Mouse (Mus musculus): ENCODE measurements around the gene Hfm1.

Hfm1 gene

DNA sequence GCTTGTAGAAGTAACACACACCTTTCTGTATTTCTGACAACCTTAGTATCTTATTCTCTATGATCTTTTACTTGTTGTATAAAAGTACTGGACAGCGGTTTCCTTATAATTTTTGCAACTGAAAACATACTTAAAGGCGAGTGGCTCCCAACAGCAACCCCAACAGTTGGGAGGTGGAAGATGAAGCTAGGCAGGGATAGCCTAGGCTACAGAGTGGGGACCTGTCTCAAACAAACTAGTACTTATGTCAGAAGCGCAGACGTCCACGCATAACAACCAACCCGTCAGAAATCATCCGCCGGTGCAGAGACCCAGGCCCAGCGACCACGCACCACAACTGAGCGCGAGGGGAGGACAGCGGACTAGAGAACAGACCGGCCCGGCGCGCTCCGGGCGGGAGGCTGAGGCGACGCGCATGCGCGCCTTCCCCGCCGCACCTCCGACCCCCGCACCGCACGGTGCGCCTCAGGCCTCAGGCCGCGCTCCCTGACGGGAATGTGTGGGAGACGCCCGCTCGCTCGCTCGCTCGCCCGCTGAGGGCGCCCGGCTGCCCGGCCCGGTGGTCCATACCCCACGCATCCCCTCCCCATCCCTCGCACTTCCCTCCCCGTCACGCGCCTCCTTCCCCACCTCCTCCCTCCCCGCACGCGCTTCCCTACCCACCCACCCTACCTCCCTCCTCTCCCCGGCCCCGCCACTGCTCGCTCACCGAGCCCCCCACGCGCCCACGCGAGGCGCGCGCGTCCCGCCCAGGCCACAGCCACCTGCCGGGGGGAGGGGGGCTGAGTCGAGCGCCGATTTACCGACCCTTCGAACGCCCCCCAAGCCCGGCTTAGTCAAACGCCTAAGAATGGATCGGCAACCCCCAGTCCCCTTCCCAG, at the start of gene Hfm1:
Hfm1 (minus strand) TSS at position 834 of the 881 bp plus-strand sequence.
- peak; percentile 87 to 89 for DNase-seq

GRCm38 (mm10) chr5:106973883-106974282, 47.8 kb upstream of the Hfm1 start:
- no peak for DNase-seq

DNA sequence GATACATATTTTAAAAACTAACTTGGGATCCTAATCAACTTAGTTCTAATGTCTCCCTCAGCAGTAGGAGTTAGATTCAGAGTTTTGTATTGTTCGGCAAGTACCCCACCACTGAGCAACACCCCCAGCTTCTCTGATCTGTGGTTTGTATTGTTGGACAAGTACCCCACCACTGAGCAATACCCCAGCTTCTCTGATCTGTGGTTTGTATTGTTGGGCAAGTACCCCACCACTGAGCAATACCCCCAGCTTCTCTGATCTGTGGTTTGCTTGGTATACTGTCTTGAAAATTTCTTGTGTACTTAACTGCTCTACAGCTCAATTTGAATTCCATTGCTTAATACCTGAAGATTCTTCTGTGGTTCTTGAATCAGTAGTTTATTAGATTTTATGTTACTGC, 41.5 kb upstream of the Hfm1 start:
- DNase-seq: no peak

- no peak for DNase-seq
Measured at GRCm38 (mm10) chr5:106966443-106966842, 40.3 kb upstream of the Hfm1 start.

GRCm38 (mm10) chr5:106964513-106965014, 38.4 kb upstream of the Hfm1 start:
- no peak for DNase-seq

DNA sequence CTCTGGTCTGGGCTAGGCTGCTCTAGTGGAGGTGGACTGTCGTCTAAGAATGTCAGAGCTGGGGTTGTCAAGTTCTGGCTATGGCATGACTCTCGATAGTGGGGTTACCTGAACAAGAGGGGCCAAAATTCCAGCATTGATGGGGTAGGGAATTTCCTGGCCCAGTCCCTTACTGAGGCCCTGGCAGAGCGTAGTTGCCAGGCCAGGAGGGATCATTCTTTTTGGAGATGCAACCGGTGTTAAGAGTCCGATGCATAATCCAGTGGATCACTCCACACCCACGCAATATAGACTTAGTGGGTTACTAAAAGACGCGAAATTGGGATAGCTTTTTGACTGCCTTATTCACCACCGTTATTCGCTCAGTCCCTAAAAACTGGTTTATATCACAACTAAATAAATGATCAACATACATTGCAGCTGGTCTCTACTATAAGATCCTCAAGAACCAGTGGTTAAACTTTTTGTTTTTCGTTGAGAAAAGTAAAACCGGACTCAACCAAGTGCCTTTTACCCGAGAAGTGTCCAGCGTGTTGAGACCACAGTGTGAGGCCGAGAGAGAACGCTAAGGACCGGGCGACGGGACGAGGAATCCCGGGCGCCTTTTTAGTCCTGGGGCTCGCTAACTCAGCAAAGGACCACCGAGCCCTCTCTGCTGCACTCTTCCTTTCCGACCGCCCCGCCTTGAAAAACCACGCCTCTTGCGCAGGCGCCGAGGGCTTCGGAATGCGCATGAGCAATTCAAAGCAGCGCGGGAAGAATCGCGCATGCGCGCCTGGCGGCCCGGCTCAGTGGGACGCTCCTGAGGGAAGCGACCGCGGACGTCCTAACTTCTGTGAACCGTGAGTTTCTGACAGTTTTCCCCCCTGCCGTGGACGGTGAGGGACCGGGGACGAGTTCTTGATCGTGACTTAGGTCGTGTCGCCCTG, 37.7 kb upstream of the Hfm1 start, which contains the start of gene Cdc7:
Cdc7 (plus strand) TSS at position 739 of the 929 bp plus-strand sequence.
- DNase-seq: peak; percentile 96

DNA sequence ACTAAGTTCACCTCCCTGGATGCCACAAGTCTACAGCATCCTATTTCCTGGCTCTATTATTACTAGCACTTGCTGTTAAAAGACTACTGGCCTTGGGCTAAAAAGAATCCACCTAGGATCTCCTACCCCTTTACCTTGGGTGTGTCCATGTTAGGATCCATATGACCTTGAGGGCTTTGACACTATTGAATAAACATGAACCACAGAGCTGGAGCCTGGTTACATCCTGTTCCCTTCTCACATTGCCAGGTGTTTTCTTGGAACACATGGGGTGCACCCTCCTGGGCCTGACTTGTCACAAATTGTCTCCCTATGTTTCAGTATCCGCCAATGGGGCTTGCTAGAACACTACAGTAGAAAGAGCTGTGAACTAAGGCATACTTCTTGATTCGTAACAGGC, 34.3 kb upstream of the Hfm1 start:
- no peak for DNase-seq

DNA sequence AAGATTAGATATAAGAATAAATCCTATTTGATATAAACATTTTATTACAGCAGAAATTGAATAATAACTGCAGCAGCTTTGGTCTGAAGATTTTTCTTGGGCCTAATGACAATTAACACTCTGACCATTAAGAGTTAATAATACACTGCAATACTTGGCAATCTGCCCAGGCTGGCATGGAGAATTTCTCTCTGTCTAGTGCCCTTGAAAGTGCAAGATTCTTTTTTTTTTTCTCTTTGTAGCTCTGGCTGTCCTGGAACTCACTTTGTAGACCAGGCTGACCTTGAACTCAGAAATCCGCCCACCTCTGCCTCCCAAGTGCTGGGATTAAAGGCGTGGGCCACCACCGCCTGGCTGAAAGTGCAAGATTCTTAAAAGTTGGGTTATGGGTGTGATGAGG, 32.9 kb upstream of the Hfm1 start:
- DNase-seq: peak in 1 of 2 experiments; percentile 26

DNA sequence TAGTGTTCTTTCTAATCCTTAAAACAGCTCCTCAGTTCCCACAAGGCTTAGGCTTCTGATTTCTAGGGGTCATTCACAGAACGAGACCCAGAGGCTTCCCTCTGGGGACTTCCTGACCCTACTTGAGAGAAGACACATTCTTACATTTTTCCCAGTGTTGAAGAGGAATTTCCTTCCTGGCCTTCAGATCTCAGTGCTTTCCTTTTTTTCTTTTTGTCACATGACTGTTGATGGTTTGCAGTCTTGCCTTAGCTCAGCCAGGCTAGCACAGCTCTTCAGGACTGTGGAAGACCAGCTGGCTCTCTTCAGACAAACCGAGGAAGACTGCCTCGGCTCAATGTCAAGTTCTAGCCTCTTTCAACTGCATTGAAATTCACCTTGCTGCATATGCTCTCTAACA, 30.3 kb upstream of the Hfm1 start:
- DNase-seq: no peak

GRCm38 (mm10) chr5:106948683-106949082, 22.6 kb upstream of the Hfm1 start:
- no peak for DNase-seq

DNA sequence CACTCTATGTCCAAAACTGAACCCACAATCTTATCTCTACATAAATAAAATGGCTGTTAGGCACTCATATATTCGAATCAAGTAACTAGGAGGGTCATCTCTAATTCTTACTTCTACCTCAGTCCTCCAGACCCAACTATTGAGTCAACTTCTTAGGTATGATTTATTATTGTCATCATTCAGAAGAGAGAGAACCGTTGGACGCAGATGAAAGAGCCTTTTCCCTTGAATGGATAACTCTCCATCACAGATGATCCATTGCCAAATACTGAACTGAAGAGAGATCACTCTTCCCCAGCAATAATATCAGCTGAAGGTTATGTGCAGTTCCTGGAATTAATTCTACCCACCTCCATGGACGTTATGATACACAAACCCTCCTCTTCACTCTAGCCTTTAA, 20.2 kb upstream of the Hfm1 start:
- no peak for DNase-seq

DNA sequence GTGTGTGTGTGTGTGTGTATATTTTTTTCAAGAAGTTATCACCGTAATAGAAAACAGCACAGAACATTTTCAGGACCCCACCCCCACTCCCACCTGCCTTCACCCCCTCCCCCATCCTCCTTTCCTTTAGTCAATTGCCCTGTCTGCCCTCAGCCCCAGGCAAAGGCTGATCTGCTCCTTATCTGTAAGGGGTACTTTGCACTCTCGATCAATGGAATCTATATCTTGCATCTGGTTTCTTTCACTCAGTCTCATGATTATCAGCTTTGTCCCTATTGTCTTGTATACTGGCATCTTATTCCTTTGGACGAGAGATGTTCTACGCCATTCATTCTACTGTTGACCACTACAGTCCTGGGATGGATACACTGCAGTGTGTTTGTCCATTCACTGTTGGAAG, 1.9 kb upstream of the Hfm1 start:
- no peak for DNase-seq

GRCm38 (mm10) chr5:106926369-106926686, 207 bp upstream of the Hfm1 start:
- no peak for DNase-seq

GRCm38 (mm10) chr5:106919315-106919714, 6.8 kb downstream of the Hfm1 start:
- DNase-seq: no peak

GRCm38 (mm10) chr5:106896879-106897278, 29.2 kb downstream of the Hfm1 start:
- DNase-seq: no peak

GRCm38 (mm10) chr5:106891773-106892172, 34.3 kb downstream of the Hfm1 start:
- peak; percentile 84 to 92 for DNase-seq

- DNase-seq: no peak
Measured at GRCm38 (mm10) chr5:106887303-106888071, 38.6 kb downstream of the Hfm1 start.

- no peak for DNase-seq
Measured at GRCm38 (mm10) chr5:106885517-106885916, 40.6 kb downstream of the Hfm1 start.

DNA sequence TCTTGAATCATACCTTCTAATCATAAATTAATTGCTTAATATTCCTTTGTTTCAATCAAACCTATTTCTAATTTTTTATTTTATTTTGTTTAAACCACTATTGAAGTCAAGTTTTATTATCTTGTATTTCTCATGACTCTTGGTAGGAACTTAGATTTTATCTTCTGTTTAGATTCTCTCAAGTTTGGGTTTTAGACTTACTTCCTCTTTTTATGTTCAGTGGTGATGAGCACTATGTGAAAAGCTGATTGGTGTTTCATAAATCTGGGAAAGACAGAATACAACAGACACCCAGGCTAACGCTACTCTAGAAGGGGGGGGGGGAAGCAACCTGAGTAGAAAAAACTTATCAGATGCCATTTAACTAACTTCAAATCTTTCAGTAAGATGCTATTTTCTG, 49.7 kb downstream of the Hfm1 start:
- DNase-seq: no peak

DNA sequence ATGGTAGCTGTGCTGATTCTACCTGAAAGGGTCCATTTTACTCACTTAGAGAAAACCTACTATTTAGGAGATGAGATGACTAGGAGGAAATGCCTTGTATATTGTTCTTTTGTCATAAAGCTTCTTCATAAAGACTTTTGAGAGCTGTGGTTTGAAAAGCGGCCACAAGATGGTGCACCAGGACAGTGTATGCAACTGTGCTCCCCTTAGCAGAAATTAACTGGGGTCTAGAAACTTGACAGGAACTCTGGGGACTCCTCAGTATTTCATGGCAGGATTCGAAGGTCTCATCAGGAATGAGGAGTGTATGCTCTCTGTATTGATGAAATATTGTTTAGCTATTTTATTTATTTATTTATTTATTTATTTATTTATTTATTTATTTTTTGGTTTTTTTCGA, 65.7 kb downstream of the Hfm1 start:
- DNase-seq: peak; percentile 68 to 80

- DNase-seq: no peak
Measured at GRCm38 (mm10) chr5:106853284-106853683, 72.8 kb downstream of the Hfm1 start.

- DNase-seq: no peak
Measured at GRCm38 (mm10) chr5:106847045-106847444, 79.1 kb downstream of the Hfm1 start.

DNA sequence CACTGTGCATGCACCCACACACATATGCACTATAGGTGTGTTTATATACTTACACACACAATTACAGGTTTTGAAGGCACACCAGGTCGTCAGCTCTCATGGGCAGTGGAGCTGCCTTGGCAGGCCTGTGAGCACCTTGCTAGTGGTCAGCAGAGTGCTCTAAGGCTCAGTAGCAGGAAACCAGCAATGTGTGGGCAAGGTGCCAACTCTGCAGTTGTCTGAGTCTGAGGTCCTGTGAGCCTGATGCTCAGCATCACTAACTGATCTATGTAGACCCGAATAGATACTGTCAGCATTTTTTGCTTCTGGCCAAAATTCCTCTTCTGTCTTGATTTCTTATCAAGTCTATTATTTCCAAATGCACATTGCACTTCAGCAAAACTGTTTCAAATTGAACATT, 82.2 kb downstream of the Hfm1 start:
- DNase-seq: peak in 1 of 2 experiments; percentile 20
